Mouse (Mus musculus) cerebellum, postnatal 36 days (tissue): ENCODE measurements around the gene Tmem206.

Experiments used
- DNase-seq, 2 experiments: peaks; one replicate each; pipeline ENCODE4 v3.0.0; 2021 to 2022; ENCODE audit warnings: mixed read lengths in 2 of 2

Tmem206 gene

DNA sequence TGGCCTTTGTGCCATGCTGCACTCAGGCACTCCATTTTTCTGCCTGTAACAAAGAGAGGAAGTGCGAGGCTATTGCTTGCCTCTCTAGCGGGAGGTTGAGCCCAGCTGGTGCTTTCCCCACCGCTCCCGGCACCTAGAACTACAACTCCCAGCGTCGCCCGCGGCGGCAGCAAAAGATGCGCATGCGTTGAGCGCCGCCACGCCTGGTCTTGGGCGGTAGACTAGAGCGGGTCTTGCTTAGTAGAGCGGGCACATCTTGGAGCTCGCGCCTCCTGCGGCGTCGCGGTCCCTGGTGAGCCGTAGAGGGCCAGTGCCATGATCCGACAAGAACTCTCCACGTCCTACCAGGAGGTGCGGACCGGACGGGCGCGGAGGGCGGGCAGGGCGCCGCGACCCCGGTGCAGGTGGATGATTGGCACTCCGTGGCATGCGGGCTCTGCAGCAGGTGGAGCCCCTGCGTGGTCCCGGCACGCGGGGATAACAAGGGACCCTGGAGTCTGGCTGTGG lies at the start of gene Tmem206:
Gene Tmem206, plus strand, starts transcription at position 187 of the 507 bp plus-strand sequence.
- peak; percentile 95 for DNase-seq

DNA sequence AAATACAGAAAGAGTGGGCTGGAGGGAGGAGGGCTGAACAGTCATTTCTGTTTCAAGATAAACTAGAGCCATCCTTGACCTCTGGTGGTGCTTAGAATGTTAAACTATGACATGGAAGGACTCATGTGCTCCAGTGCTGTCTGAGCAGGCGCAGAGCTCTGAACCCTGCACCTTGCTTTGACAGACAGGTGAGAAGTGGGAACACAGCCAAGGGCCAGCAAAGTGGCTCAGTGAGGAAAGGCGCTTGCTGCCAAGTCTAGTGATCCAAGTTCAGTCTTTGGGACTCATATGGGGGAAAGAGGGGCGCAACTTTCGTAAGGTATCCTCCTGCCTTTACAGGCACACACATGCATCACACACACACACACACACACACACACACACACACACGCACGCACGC lies 49.5 kb upstream of the Tmem206 start:
- no peak for DNase-seq

DNA sequence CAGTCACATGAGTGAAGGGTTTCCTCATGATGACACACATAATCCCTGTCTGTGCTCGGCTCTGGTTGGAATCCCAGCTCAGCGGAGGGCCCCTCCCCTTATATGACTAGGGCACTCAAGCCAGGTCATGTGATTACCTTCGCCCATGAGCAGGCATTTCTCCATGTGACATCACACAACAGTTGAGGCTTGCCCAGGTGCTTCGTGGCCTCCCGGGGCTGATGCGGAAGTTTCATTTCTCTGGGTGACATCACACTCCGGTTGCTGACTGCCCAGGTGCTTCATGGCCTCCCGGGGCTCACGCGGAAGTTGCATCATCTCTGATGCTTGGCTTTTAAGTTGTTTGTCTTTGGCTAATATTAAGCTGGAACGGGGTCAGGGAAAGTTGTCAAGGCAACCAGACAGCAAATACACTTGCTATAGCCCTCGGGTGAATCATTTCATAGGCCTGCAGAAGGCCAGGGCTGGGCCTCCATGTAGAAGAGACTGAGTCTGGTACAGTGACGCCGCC lies 48.1 kb upstream of the Tmem206 start:
- DNase-seq, result no peak

DNA sequence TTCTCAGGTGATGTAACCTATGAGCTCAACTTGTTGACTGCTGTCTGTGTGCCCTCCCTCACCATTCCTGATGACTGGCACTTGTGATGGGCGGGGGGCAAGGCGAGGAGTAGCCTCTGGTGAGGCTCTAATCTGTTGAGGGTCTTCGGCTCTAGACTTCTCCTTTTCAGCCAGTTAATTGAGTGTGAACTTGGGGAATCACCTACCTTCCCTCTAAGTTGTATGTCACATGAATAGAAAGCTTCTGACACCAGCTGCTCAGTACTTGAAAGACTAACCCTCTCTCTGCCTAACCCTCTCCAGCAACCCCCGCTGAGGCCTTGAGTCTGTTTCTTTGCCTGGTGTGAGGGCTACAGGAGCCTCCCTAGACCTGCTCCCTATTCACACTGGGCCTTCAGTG lies 47.4 kb upstream of the Tmem206 start:
- no peak for DNase-seq

DNA sequence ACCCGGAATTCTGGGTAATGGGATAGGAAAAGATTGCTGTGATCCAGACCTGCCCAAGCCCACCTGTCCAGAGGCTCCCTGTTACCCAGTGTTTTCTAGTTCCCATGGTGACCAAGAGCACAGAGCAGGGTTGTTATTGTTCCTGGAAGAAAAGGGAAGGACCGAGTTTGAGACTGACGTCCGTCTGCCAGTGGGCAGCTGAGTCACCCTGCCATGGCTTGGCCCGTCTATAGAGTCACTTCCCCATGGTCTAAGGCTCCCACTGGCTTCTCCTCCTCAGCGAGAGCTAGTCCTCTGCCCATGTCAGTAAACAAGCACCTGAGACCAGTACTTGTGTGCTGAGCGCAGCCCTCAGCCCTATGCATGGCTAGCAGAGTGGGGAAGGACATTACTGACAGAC lies 44.5 kb upstream of the Tmem206 start:
- no peak for DNase-seq

DNA sequence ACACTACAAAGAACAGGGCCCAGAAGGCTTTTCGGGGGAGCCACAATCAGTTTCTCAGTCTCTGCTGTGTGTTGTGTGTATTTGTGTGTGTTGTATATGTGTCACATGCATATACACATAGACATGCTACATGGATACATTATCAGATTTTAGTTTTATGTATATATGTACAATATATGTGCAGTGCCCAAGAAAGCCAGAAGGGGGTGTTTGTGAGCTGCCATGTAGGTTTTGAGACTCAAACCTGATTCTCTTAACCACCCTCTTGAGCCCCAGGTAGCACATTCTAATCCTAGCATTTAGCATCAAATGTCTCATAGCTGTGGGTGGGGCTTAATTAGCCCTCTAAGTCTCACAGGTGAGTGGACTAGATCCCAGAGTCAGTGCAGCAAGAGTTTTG lies 43.4 kb upstream of the Tmem206 start:
- no peak for DNase-seq

DNA sequence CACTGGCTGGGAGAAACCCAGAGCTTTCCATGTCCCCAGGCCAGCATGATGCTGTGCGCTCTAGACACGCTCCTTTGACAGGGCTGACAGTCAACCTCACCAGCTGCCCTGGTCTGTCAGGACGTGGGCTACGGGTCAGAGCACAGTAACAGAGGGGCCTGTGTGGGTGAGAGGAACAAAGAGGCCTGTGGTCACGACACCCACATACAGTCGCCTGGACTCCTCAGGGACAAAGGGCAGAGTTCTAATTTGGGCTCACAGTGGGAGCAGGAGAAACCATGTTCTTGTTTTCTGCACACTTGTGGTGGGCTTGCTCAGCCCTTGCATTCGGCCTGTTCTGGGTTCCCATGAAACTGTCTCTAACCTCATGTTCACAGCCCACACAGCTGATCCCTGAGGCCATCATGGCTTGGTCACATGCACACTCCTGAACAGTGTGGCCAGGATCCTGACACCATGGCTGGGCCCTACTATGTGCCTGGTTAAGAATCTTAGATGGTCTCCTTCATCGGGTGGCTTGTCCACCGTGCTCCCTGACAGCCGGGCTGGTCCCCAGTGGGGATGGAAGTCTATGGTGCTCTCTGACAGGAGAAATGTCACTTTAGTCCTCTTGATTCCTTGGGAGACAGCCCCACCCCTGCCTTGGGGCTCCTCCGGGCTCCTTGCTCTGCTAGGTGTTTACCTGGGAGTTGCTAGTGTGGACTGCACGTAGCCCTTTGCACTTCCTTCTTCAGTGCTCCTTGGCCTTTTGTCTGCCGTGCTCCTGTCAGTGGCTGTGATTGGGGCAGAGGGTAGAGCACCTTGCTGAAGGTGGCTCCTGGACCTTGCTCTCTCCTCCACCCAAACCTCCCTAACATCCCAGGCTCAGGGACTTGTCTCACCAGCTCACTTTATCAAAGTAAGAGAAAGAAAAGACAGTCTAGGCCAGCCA lies 42.3 kb upstream of the Tmem206 start:
- DNase-seq, result no peak

DNA sequence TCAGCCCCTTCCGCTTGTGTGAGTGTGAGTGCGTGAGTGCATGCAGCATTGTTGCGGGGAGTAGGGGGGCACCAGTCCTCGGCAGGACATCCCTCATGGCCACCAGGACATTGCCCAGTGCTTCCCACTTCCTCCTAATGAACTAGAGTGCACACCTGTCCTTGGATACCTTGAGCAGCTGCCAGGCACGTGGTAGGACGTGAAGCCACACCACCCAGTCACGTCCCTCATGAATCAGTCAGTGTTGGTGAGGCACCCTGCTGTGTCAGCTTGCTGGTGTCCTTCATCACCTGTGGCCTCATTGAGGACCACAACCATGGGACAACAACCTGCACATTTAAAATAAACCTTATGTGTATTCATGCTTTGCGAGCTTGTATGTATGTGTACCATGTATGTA lies 41.2 kb upstream of the Tmem206 start:
- no peak for DNase-seq

DNA sequence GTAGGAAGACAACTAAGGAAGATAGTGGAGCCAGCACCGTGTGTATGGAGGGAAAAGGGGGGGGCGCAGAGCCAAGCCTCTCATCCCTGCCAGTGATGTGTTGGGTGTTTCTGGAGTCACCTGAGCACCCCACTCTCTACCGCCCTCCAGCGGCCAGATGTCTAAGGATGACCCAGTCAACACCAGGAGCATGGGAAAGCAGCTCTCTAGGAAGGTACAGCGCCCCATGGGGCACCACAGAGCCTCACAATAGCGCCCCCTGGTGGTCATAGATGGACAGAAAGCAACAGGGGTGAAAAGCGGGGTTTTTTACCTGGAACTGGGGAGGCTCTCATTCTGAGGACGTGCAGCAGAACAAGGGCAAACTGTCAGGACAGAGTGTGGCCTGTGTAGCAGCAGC lies 37.0 kb upstream of the Tmem206 start:
- DNase-seq, result peak in 1 of 2 experiments; percentile 29

DNA sequence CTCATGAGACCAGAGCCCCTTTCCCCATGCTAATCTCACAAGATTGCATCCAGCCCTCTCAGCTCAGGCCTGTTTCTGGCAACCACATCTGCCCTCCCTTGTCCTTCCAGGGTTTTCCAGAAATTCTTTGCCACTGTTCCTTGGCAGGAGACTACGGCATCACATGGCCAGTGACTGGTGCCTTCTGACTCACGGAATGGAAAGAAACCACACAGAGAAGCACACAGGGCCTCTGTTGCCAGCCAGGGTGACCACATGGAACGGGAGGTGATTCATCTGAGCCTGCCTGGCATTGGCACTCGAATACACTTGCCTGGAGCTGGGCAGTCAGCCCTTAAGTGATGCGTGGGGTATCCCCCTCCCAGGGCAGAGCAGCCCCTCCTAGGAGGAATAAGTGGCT lies 33.4 kb upstream of the Tmem206 start:
- DNase-seq, result peak; percentile 65 to 72

DNA sequence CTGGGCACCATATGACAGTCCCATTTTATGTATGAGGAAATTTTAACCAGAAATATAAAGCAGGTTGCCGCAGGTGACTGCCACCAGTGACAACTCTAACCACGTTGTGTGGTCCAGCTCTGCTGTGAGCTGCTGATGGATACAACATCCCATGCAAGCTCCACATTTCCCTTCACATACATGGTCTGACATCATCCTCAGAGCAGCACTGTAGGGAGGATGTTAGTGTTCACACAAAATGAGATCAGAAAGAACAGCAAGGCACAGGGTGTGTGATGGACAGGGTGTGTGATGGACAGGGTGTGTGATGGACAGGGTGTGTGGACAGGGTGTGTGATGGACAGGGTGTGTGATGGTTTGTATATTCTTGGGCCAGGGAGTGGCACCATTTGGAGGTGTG lies 32.7 kb upstream of the Tmem206 start:
- no peak for DNase-seq

DNA sequence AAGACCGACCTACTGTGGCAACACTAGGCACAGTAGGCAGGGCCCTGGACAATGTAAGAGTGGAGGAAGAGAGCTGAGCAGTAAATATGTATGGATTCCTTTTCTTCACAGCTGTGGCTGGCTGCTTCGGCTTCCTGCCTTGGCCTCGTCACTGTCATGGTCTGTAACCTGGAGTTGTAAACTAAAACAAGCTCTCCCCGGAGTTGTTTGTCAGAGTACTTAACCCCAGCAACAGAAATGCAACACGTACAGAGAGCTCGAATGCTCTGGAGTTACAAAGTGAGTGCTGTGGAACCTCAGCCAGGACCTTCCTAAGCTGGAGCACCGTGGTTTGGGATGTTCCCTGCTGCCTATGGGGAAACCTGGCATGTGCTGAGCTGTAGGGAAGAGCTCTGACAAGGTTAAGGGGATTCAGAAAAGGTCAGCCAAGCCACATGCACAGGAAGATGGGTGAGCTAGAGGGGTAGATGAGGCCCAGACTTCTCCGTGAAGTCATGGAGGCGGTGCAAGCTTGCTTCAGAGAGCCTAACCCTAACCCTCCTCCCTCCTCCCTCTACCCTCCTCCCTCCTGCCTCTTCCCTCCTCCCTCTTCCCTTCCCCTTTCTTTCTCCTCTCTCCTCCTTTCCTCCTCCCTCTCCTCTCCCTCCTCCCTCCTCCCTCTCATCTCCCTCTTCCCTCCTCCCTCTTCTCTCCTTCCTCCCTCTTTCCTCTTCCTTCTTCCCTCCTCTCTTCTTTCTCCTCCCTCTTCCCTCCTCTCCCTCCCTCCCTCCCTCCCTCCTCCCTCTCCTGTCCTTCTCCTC lies 31.5 kb upstream of the Tmem206 start:
- no peak for DNase-seq

DNA sequence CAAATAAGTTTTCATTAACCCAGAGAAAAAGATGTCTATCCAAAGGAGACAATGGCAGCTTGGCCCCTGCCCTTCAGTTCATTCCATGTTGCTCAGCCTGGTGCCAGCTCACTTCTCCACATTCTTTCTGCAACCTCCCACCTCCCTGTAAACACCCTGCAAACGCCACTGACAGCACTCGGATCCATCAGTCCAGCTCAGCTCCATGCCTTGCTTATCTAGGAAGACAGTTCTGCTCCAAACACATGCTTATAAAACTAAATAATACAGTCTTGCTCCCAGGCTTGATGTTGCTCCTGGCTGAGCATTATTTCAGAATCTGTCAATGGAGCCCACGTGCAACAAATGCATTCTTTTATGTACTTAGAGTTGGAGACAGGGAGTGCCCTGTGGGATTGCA lies 29.9 kb upstream of the Tmem206 start:
- DNase-seq, result no peak

DNA sequence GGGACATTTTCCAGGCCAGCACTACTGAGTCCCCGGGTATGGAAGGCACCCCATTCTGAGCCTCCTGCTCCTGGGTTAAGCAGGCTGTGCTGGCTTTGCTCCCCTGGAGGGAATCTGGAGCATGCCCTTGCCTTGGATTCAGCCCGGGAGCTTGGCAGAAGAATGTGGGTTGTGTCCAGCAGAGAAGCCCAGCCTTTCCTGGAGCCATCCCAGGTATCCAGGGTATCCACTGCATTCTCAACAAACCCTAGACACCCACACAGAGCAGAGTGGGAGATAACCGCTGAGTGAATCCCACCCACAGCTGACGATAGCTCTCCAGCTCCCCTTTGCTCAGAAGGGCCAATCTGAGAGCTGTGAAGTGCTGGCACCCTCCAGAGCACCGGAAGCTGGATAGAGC lies 29.3 kb upstream of the Tmem206 start:
- peak; percentile 33 to 44 for DNase-seq

DNA sequence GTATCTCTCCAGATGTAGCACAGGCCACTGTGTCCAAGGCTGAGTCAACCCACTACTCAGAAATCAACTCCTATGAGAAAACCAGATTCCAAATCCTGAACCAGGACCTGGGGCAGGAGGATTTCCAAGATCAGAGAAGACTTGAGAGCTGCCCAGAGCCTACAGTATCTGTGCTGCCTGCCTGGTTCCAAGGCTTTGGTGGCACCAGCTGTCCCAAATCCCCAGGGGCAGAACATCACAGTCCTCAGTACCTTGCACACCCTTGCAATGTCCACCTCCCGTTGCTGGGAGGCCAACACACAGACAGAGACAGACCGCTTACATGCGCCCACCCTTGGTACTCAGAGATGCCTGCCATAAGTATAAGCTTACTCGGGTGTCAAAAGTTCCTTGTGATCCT lies 27.4 kb upstream of the Tmem206 start:
- no peak for DNase-seq

DNA sequence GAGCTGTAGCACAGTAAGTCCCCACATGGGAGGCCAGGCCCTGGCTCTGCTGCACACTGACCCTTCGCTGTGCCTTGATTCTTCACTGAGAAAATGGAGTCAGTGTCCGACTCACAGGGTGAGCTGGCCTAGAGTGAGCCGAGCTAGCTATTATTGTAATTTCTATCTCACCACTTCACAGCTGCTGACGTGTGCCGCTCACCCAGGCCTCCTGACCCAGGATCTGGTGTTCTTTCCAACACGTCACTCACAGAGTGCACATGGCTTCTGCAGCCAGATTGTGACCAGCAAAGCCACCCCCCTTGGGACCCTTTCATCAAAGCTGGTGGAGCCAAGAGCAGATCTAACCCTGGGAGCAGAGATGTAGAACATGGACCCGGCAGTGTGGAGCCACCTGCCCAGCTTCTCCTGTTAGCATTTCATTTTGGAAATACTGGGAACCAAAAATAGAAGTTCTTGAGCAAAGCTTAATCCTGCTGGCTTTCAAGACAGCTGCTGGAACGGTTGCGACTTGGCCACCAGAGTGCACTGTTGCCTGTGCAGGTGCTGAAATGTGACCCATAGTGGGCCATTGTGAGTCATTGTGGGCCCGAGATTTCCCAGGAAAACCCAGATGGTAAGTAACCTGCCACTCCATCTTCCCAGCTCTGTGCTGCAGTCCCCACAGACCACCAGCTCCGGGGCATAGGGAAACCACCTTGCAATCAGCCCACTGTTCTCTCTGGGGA lies 26.3 kb upstream of the Tmem206 start:
- no peak for DNase-seq

DNA sequence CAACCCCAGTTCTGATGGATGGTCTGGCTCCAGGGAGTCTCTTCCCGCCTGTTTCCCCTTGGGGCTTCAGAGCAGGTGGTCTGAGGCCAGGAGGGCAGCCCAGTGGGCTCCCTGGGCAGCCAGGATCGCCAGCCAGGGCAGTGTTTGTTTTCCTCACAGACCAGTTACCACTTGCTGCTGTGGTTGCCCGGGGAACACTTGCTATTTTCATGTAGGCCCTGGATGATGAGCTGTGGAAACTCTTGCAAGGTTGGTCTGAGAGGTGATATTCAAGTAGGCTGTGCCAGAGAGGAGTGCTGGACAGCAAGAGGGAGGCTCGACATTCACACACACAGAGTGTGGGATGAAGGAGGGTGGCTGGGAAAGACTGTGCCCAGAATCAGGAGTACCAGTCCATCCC lies 23.8 kb upstream of the Tmem206 start:
- DNase-seq, result no peak

DNA sequence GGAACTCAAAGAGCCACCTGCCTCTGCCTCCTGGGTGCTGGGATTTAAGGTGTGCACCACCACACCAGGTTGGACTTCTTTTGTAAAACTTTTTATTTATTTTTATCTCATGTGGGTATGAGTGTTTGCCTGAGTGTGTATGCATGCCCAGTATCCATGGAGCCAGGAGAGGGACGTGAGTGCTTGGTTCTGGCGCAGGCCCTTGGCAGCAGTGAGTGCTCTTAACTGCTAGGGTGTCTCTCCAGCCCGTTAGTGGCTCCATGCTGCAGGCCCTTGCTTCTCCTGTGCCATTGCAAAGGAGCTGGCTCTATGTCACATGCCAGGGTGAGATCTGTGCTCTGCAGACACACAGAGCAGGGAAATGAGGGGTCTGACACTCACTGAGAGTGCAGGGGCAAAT lies 22.0 kb upstream of the Tmem206 start:
- no peak for DNase-seq

DNA sequence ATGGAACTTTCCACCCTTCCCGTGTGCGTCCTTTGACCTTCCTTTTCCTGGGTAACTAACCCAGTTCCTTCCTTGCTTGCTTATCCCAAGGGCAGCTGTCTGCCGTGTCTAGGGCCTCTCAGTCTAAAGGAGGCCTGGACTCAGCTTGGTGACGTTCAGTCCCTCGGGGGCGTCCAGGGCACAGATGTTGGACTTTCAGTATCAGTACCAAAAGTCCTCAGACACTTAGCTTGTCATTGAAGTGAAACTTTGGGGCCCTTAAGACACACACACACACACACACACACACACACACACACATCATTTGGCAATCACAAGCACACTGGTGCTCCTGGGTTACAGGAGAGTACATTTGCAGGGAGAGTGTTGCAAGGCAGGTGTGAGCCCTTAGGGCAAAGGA lies 21.5 kb upstream of the Tmem206 start:
- DNase-seq, result no peak

DNA sequence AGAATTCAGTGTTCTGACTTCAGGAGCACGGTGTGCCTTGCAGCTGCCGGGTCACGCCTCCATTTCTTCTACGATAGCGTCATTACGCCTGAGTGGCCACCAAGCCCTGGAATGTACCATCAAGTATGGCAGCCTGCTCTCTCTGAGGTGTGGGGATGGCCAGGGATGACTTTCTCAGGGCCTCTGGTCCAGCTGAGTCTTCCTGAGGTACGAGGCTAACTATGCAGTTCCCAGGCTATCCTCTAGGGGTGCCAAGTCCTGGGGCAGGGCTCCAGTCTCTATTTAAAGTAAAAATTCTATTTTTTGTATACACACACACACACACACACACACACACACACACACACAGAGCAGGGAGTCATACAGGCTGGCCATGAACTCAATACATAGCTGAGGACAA lies 20.1 kb upstream of the Tmem206 start:
- DNase-seq, result no peak

DNA sequence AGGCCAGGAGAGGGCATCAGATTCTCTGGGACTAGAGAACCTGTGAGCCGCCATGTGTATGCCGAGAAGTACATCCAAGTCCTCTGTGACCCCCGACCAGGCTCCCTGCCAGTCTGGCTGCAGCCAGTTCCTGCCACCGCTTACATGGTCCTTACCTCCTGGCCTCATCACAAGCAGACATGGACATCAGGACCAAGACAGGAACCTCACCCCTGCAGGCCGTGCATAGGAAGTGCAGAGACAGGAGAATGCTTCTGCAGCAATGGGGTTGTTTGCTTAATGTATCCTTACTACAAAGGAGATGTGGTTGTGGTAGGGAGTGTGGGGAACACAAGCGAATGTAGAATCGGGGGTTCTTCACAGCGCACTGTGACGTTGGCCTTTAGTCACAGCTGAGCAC lies 19.4 kb upstream of the Tmem206 start:
- no peak for DNase-seq

DNA sequence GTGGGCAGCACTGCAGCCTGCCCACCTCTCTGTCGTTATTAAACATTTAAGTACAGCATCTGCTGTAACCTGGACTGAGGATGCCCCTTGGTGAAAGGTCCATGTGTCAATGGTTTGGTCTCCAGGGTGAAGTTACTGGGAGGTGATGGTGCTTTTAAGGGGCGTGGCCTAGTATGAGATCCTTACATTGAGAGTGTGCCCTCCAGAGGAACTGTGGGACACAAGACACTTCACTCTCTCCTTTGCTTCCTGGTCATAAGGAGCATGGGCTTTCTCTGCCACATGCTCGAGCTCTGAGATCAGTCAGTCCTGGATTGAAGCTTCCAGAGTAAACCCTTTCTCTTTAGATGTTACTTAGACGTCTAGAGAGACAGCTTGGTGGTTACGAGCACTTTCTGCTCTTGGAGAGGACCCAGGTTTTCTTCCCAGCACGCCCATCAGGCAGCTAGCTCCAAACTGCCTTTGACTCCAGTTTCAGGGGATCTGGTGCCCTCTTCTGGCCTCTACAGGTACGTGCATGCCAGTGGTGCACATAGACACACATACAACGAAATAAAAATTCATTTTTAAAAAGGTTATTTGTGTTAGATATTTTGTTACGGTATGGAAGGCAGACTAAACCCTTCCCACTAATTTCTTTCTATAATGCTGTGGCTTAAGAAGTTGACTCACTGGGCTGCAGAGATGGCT lies 17.8 kb upstream of the Tmem206 start:
- DNase-seq, result no peak
